Mouse (Mus musculus): Measurements from ENCODE around the gene Pnpla2.

- TF ChIP-seq POLR2A (IDR thresholded peaks at IDR 0.05; ENCODE audit: low read depth, low read length), result no peak
- TF ChIP-seq CTCF (IDR thresholded peaks at IDR 0.05; ENCODE audit: borderline replicate concordance, insufficient read depth, low read length), result no peak
These were observed 47.5 kb downstream of the Pnpla2 start for GRCm38 (mm10) chr7:141502556-141502905.
